Mouse (Mus musculus): ENCODE measurements at regions not wholly inside any gene's neighbourhood (a gene's known extent, or its start where the extent isn't known, plus 50 kb on each side); places are given as distances from the start of the nearest gene placed in this dataset.

- intact Hi-C loops (cut with DNase I), result no loop called here
- DNase-seq (ENCODE audit: low spot score in 2 of 2), result no peak
Observed at GRCm38 (mm10) chr2:19796790-19797189, 112.8 kb upstream of the Etl4 start.
